Mouse (Mus musculus): Measurements from ENCODE around the gene Pola1. TPM values are rescaled to one million over a fixed set of nuclear protein-coding genes. Genes with fewer than 3 reads are reported as not detected.

Pola1 gene
- polyA plus RNA-seq, 1 experiment from 2014 or later = 1.8 TPM

GRCm38 (mm10) chrX:93317577-93317976 lies 314.4 kb downstream of the Pola1 start:
- Histone ChIP-seq H3K4me1 (ENCODE audit: insufficient read depth, low read depth, low read length) (no peaks in the 10 kb centered on the region), H3K9ac (replicated peaks; ENCODE audit: low read depth) (no peak overlapping the region), H3K27ac (ENCODE audit: low read length) (no peak overlapping the region), H3K4me3 (ENCODE audit: low read depth, low read length) (no peak overlapping the region), H3K4me2 (replicated peaks; ENCODE audit: low read depth, low read length) (no peak overlapping the region), H3K36me3 (ENCODE audit: insufficient read depth, low read length) (no peaks in the 10 kb centered on the region), H3K9me3 (ENCODE audit: low read length) (no peaks in the 10 kb centered on the region), H3K27me3 (replicated peaks; ENCODE audit: insufficient read depth, low read length) (no peaks in the 10 kb centered on the region)
- DNase-seq (ENCODE audit: low spot score) (no peak), ATAC-seq (no peak)
- TF ChIP-seq EP300 (IDR thresholded peaks at IDR 0.05) (no peak), CTCF (IDR thresholded peaks at IDR 0.05) (no peak)
- 54% methylated on average over 4 of the region's 4 CpGs for WGBS

- WGBS = 80% methylated on average over 7 of the region's 7 CpGs
- no peak overlapping the region for H3K27ac ChIP-seq (ENCODE audit: low read length)
- no peaks in the 10 kb centered on the region for H3K4me1 ChIP-seq (ENCODE audit: insufficient read depth, low read depth, low read length)
- H3K36me3 ChIP-seq (ENCODE audit: insufficient read depth, low read length) = no peaks in the 10 kb centered on the region
- no peak overlapping the region for H3K4me2 ChIP-seq (replicated peaks; ENCODE audit: low read depth, low read length)
- no peak overlapping the region for H3K9ac ChIP-seq (replicated peaks; ENCODE audit: low read depth)
- no peak for DNase-seq (ENCODE audit: low spot score)
- no peaks in the 10 kb centered on the region; the same call in 1 of the 2 replicates for H3K27me3 ChIP-seq (replicated peaks; ENCODE audit: insufficient read depth, low read length)
- H3K9me3 ChIP-seq (ENCODE audit: low read length) = no peaks in the 10 kb centered on the region
- no peak overlapping the region for H3K4me3 ChIP-seq (ENCODE audit: low read depth, low read length)
- no peak for ATAC-seq
- TF ChIP-seq CTCF (IDR thresholded peaks at IDR 0.05) (no peak), EP300 (IDR thresholded peaks at IDR 0.05) (no peak)
These were observed 326.2 kb downstream of the Pola1 start for GRCm38 (mm10) chrX:93305780-93306179.

- no peak for TF ChIP-seq EP300 (IDR thresholded peaks at IDR 0.05)
- TF ChIP-seq CTCF (IDR thresholded peaks at IDR 0.05) = no peak
- DNase-seq (ENCODE audit: low spot score) (no peak), ATAC-seq (no peak)
- Histone ChIP-seq H3K36me3 (ENCODE audit: insufficient read depth, low read length) (no peaks in the 10 kb centered on the region), H3K4me2 (replicated peaks; ENCODE audit: low read depth, low read length) (no peak overlapping the region), H3K27me3 (replicated peaks; ENCODE audit: insufficient read depth, low read length) (peaks cover 4% of the 10 kb centered on the region; the same call in 1 of the 2 replicates), H3K9me3 (ENCODE audit: low read length) (no peaks in the 10 kb centered on the region), H3K4me1 (ENCODE audit: insufficient read depth, low read depth, low read length) (no peaks in the 10 kb centered on the region), H3K4me3 (ENCODE audit: low read depth, low read length) (no peak overlapping the region), H3K27ac (ENCODE audit: low read length) (no peak overlapping the region), H3K9ac (replicated peaks; ENCODE audit: low read depth) (no peak overlapping the region)
- 15% methylated on average over 7 of the region's 7 CpGs for WGBS
These were observed 330.2 kb downstream of the Pola1 start for GRCm38 (mm10) chrX:93301798-93302197.

- 33% methylated on average over 10 of the region's 10 CpGs for WGBS
- Histone ChIP-seq H3K36me3 (ENCODE audit: insufficient read depth, low read length) (no peaks in the 10 kb centered on the region), H3K4me3 (ENCODE audit: low read depth, low read length) (no peak overlapping the region), H3K9me3 (ENCODE audit: low read length) (no peaks in the 10 kb centered on the region), H3K4me1 (ENCODE audit: insufficient read depth, low read depth, low read length) (no peaks in the 10 kb centered on the region), H3K27ac (ENCODE audit: low read length) (no peak overlapping the region), H3K27me3 (replicated peaks; ENCODE audit: insufficient read depth, low read length) (peaks cover 13% of the 10 kb centered on the region), H3K9ac (replicated peaks; ENCODE audit: low read depth) (no peak overlapping the region), H3K4me2 (replicated peaks; ENCODE audit: low read depth, low read length) (no peak overlapping the region)
- ATAC-seq (no peak), DNase-seq (ENCODE audit: low spot score) (no peak)
- no peak for TF ChIP-seq CTCF (IDR thresholded peaks at IDR 0.05)
- no peak for TF ChIP-seq EP300 (IDR thresholded peaks at IDR 0.05)
These were observed 331.7 kb downstream of the Pola1 start for GRCm38 (mm10) chrX:93300183-93300815.

GRCm38 (mm10) chrX:93299771-93300170 lies 332.2 kb downstream of the Pola1 start:
- WGBS = 30% methylated on average over 6 of the region's 6 CpGs
- peaks cover 19% of the 10 kb centered on the region for H3K27me3 ChIP-seq (replicated peaks; ENCODE audit: insufficient read depth, low read length)
- H3K4me1 ChIP-seq (ENCODE audit: insufficient read depth, low read depth, low read length) = no peaks in the 10 kb centered on the region
- ATAC-seq (no peak), DNase-seq (ENCODE audit: low spot score) (no peak)
- no peak overlapping the region for H3K9ac ChIP-seq (replicated peaks; ENCODE audit: low read depth)
- no peaks in the 10 kb centered on the region for H3K36me3 ChIP-seq (ENCODE audit: insufficient read depth, low read length)
- no peaks in the 10 kb centered on the region for H3K9me3 ChIP-seq (ENCODE audit: low read length)
- TF ChIP-seq EP300 (IDR thresholded peaks at IDR 0.05) (no peak), CTCF (IDR thresholded peaks at IDR 0.05) (no peak)
- no peak overlapping the region for H3K27ac ChIP-seq (ENCODE audit: low read length)
- no peak overlapping the region for H3K4me2 ChIP-seq (replicated peaks; ENCODE audit: low read depth, low read length)
- H3K4me3 ChIP-seq (ENCODE audit: low read depth, low read length) = no peak overlapping the region

GRCm38 (mm10) chrX:93299046-93299626 lies 332.8 kb downstream of the Pola1 start:
- WGBS = 11% methylated on average over 37 of the region's 43 CpGs
- TF ChIP-seq CTCF (IDR thresholded peaks at IDR 0.05) (no peak), EP300 (IDR thresholded peaks at IDR 0.05) (no peak)
- Histone ChIP-seq H3K4me2 (replicated peaks; ENCODE audit: low read depth, low read length) (peak overlapping the region; percentile 62), H3K36me3 (ENCODE audit: insufficient read depth, low read length) (no peaks in the 10 kb centered on the region), H3K4me3 (ENCODE audit: low read depth, low read length) (peak overlapping the region; percentile 42), H3K9me3 (ENCODE audit: low read length) (no peaks in the 10 kb centered on the region), H3K27ac (ENCODE audit: low read length) (no peak overlapping the region), H3K27me3 (replicated peaks; ENCODE audit: insufficient read depth, low read length) (peaks cover 20% of the 10 kb centered on the region), H3K4me1 (ENCODE audit: insufficient read depth, low read depth, low read length) (no peaks in the 10 kb centered on the region), H3K9ac (replicated peaks; ENCODE audit: low read depth) (no peak overlapping the region)
- ATAC-seq (no peak), DNase-seq (ENCODE audit: low spot score) (no peak)
